Mouse (Mus musculus): ENCODE data around the gene Pou6f2.

DNA sequence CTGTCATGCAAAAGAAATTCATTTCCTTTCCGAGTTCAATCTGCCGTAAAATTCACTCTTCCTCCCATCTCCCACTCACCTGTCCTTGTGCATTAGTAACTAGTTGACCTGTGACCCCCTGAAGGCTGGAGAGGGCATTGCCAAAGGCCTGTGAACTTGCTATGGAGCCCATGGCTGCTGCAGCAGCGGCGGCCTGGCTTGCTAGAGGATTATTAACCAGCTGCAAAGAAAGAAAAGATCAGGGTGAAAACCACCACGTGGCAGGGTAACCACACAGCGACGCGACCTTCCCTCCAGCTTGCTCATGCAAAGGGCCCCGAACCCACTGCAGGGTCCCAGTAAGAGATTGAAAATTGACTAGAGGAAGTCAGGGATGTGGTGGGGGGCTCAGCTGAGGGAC is 225.2 kb downstream of the Pou6f2 start:
- TF ChIP-seq CTCF (IDR thresholded peaks at IDR 0.05; ENCODE audit: insufficient read depth, low read length) (no peak), POLR2A (IDR thresholded peaks at IDR 0.05; ENCODE audit: borderline replicate concordance, extremely low read depth, low read depth, low read length) (no peak)

Data from lung, adult 2 months (tissue).